10 mouse cellular contexts compared by ENCODE assay signal in genomic region chr10:117916280-117916679, GRCm38 (mm10).
DNase-seq lines count a peak whose midpoint lies in the region; ATAC-seq and TF ChIP-seq lines count a peak whose summit lies in the region.
"Had no signal": no experiment of that assay in that cellular context is flagged by ENCODE, and none has a peak within 500 bp of the region (broad histone marks: within the 10 kb centered on the region; RNA-seq: fewer than 3 reads in every experiment).

No protein-coding gene starts in this region.

- no peak overlapping the region for H3K9ac ChIP-seq in kidney, postnatal 0 days (ENCODE audit: low read depth, low read length)
- H3K9ac ChIP-seq in kidney, embryonic 15.5 days: no peak overlapping the region
- H3K9ac ChIP-seq: embryonic facial prominence, embryonic 15.5 days; heart, embryonic 15.5 days had no signal

- no peak for ATAC-seq in kidney, postnatal 0 days (replicated peaks; ENCODE audit: low FRiP score, low read depth)
- no peak for ATAC-seq in kidney, embryonic 15.5 days (replicated peaks; ENCODE audit: low FRiP score)

- H3K27ac ChIP-seq in kidney, postnatal 0 days: no peak overlapping the region
- H3K27ac ChIP-seq in kidney, embryonic 15.5 days: no peak overlapping the region
- H3K27ac ChIP-seq: embryonic facial prominence, embryonic 15.5 days; heart, embryonic 15.5 days had no signal

- no peak overlapping the region for H3K4me2 ChIP-seq in kidney, postnatal 0 days (ENCODE audit: low read length)
- H3K4me2 ChIP-seq in kidney, embryonic 15.5 days: no peak overlapping the region
- H3K4me2 ChIP-seq: embryonic facial prominence, embryonic 15.5 days; heart, embryonic 15.5 days had no signal

- TF ChIP-seq CTCF in kidney, postnatal 0 days (IDR thresholded peaks at IDR 0.05; ENCODE audit: low read depth): peak; percentile 18; the same call in 1 of the 2 replicates

- no peaks in the 10 kb centered on the region for H3K27me3 ChIP-seq in kidney, postnatal 0 days (ENCODE audit: insufficient read depth, low read length)
- no peaks in the 10 kb centered on the region for H3K27me3 ChIP-seq in kidney, embryonic 15.5 days
- H3K27me3 ChIP-seq: embryonic facial prominence, embryonic 15.5 days; heart, embryonic 15.5 days had no signal

- H3K4me3 ChIP-seq in kidney, postnatal 0 days (replicated peaks; ENCODE audit: low read depth, low read length): no peak overlapping the region
- H3K4me3 ChIP-seq in kidney, embryonic 15.5 days (replicated peaks): no peak overlapping the region
- H3K4me3 ChIP-seq: embryonic facial prominence, embryonic 15.5 days; heart, embryonic 15.5 days had no signal

- WGBS in kidney, postnatal 0 days: 29% methylated on average over 7 of the region's 7 CpGs
- 34% methylated on average over 7 of the region's 7 CpGs for WGBS in kidney, embryonic 15.5 days

- H3K4me1 ChIP-seq in kidney, postnatal 0 days (replicated peaks; ENCODE audit: insufficient read depth, low read length): no peaks in the 10 kb centered on the region
- H3K4me1 ChIP-seq in kidney, embryonic 15.5 days: no peaks in the 10 kb centered on the region
- H3K4me1 ChIP-seq: embryonic facial prominence, embryonic 15.5 days; heart, embryonic 15.5 days had no signal

- DNase-seq in kidney, postnatal 0 days (ENCODE audit: low spot score): peak; percentile 42
- DNase-seq in ES-CJ7 (ENCODE audit: low read depth, low spot score) (peak; percentile 56), adipocyte (ENCODE audit: low spot score) (no peak)
- DNase-seq in brain, adult 2 months (ENCODE audit: low read depth, low spot score): peak; percentile 78
- DNase-seq in lung, postnatal 10 days: peak; percentile 45
- DNase-seq in gastrocnemius, adult 8-10 months (ENCODE audit: low spot score in 2 of 2): no peak
- DNase-seq: right cerebral cortex, postnatal 4 days had no signal

- no peaks in the 10 kb centered on the region for H3K36me3 ChIP-seq in kidney, postnatal 0 days (ENCODE audit: insufficient read depth, low read length)
- no peaks in the 10 kb centered on the region for H3K36me3 ChIP-seq in kidney, embryonic 15.5 days
- H3K36me3 ChIP-seq: embryonic facial prominence, embryonic 15.5 days; heart, embryonic 15.5 days had no signal

- no peaks in the 10 kb centered on the region for H3K9me3 ChIP-seq in kidney, postnatal 0 days (replicated peaks; ENCODE audit: low read length)
- H3K9me3 ChIP-seq in kidney, embryonic 15.5 days (replicated peaks): no peaks in the 10 kb centered on the region
- H3K9me3 ChIP-seq: embryonic facial prominence, embryonic 15.5 days; heart, embryonic 15.5 days had no signal

Comparison
In these comparisons a context has a peak if more than half of its experiments do, and no peak if none do; other contexts are left out.
1. DNase-seq: peak in kidney, postnatal 0 days (single experiment), ES-CJ7 (single experiment), brain, adult 2 months (single experiment) and lung, postnatal 10 days (single experiment); none in gastrocnemius, adult 8-10 months (0 of 2) and adipocyte (single experiment).